Mouse (Mus musculus): ENCODE measurements around the gene Hsp90ab1. TPM values are rescaled to one million over a fixed set of nuclear protein-coding genes. Genes with fewer than 3 reads are reported as not detected.

Hsp90ab1 gene
- total RNA-seq, 2 experiments from 2014 or later = 1,179 to 1,260 TPM

DNA sequence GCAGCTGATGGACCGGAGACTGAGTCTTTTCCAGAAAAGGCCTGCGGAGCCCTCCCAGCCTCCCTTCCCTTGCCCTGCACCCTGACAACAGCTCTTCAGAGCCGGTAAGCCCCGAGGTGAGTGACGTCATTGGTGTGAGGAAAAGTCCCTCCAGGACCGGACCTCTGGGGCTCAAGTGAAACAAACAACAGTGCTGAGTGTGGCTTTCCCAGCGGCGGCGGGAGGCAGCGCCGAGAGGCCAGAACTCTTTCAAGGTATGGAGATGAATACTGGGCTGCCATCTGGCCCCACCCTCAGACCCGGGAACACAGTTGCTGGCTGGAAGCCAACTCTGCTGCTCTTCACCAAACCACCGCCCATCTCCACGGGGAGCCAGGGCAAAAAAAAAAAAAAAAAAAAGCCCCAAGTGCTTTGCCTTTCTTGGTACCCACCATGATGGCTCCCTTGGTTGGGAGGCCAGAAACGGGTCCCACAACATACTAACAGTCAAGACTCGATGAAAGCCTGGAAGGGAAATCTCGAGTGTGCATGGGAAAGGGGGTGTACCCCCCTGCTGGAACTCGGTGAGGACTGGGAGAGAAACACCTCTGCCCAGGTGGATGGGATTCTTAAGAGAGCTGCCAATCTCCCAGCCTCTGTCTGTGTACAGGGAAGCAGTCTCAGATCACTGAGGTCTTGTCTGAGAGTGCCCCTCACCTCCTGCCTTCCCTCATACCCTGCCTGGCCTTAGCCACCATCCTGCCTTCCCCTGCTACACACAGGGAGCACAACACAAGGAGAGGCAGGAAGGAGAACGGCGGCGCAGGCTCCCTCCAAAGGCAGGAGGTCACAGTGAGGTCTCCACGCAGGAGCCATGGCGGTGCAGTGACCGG, 28.8 kb downstream of the Hsp90ab1 start:
- DNase-seq (ENCODE audit: low spot score in 2 of 2) = no peak

DNA sequence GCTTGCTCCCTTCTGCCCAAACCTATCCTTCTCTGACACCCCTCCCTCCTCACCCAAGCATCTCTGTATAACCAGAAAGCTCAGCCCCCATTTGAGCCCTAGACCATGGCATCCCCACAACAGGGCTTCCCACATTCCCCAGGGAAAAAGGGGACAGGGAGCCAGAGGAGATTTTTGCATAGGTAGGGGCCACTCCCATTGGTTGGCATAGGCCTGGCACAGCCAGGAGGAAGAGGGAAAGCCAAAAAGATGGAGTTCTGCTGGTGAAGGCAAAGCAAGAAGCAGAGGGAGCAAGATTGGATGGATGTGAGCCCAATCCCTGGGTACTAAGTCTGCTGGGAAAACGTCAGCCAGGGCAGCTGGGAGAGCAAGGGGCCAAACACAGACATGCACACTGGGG, 30.0 kb downstream of the Hsp90ab1 start:
- DNase-seq (ENCODE audit: low spot score in 2 of 2) = no peak

DNA sequence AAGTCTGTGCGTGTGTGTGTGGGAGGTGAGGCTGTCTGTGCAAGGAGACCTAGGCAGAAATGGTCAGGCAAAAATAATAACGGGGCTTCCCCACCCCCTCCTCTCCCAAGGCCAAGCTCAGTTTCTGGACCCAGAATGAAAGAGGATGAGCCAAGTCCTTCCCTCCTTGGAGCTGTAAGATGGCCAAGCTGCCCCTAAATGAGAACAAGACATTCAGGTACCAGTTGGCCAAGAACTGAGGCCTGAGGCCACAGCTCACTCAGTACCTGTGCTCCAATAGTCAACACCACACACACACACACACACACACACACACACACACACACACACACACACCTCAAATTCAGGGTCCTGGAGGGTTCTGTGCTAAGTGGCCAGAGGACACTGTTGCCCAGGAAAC, 30.4 kb downstream of the Hsp90ab1 start:
- no peak for DNase-seq (ENCODE audit: low spot score in 2 of 2)

DNA sequence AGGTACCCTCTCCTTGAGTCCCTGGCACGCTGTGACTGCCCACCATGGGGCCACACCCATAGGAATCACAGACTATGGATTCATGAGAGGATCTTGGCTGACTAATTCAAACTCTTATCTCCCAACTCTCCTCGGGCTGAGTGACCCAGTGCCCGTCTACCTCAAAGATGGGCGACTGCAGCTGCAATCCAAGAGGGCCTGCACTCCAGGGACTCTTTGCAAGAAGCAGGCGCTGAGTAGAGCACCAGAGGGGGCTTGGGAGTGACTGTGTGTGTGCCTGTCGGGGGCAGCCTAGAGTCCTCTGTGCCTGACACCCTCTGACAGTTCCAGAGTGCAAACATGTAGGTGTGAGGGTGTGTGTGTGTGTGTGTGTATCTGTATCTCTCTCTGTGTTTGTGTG, 30.9 kb downstream of the Hsp90ab1 start:
- no peak for DNase-seq (ENCODE audit: low spot score in 2 of 2)

DNA sequence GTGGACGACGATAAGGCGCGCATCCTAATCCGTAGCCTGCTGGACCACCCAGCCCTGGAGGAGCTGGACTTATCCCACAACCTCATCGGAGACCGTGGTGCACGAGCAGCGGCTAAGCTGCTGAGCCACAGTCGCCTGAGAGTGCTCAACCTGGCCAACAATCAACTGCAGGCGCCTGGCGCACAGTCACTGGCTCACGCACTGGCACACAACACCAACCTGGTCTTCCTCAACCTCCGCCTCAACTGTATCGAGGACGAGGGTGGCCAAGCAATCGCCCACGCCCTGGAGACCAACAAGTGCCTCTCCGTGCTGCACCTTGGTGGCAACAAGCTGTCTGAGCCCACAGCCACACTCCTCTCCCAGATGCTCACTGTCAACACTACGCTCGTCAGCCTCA, 33.4 kb downstream of the Hsp90ab1 start:
- DNase-seq (ENCODE audit: low spot score in 2 of 2) = no peak

DNA sequence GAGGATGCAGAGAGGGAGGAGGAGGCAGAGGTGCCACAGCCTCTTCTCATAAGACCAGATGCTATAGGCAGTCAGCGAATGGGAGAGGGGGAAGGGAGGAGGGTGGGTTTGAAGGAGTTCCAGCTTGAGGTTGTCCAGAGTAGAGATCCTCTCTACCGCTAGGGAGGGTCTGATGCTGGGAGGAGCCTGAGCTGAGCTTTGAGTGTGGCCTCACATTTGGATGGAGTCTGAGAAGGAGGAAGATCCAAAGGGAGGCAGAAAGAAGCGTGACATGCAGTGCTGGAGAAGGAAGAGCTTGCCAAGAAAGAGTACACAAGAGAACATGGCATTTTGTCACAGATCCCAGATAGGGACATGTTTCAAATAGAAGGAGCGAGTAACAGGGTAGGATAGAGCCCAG, 34.7 kb downstream of the Hsp90ab1 start:
- no peak for DNase-seq (ENCODE audit: low spot score in 2 of 2)

DNA sequence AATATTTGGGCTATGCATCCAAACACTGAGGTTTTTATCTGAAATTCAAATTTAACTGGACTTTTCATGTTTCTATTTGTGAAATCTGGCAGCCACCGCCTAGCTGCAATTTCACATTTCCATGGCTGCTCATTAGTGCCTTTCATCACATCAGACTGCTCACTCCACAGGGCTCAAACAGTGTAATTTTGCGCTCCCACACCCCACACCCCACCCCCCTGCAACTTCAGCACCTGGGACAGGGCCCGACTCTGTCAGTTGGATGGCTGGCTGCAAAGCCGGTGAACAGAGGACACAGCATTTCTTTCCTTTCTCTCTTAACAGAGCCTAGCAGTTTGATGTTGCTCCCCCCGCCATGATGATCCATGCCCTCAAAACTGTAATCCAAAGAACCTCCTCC, 36.8 kb downstream of the Hsp90ab1 start:
- no peak for DNase-seq (ENCODE audit: low spot score in 2 of 2)

DNA sequence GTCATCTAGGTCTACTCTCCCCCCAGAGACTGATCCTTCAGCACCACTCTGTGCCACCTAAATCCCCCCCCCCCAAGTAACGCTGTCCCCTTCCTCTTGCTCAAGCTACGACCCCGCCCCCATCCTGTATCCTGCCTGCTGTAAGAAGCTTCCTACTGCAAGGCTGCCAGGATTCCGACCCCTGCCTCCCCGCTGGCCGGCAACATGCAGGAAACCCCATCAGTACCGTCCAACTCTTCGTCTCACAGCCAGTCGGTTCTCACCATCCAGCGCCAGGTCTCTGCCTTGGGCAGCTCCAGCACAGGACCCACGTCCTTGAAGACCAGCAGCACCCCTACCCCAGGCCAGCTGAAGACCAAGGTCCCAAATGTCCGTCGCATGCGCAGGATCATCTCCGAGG, 40.2 kb downstream of the Hsp90ab1 start:
- DNase-seq (ENCODE audit: low spot score in 2 of 2) = no peak

DNA sequence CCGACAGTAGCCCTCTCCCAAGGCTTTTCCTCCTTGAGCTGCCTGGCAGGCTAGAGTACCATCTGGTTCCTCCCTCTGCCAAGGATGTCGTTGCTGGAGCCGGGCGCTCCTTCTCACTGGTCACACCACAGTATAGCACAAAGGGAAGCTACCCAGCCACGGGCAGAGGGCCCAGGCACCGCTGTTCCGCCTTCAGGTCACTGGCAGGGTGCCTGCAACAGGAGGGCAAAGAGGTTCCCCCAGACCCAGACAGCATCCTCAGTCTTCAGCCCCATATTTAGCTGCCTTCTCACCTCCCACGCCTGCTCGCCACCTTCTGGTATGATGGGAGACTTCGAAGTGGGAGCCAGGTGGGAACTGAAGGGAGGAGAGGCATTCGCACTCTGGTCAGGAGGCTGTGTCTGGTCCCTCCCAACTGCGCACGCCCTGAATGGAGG, 42.7 kb downstream of the Hsp90ab1 start:
- DNase-seq (ENCODE audit: low spot score in 2 of 2) = no peak

DNA sequence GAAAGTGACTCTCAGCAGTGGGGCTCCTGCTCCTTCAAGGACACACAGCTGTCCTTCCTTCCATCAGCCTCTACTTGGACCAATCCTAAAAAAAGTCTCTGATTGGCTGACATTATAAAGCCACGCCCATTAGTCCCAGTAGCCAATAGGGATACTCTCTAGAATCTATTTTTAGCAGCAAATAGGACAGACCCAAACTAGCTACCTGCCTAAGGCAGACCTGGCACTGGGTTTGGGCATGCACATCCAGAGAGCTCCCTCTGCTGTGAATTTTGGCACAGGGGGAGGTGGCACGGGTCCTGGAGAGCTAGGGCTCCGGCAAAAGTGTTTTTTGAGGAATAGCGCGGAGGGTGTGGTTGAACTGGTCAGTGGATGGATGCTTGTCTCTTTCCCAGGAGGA, 46.5 kb downstream of the Hsp90ab1 start:
- DNase-seq (ENCODE audit: low spot score in 2 of 2) = no peak

DNA sequence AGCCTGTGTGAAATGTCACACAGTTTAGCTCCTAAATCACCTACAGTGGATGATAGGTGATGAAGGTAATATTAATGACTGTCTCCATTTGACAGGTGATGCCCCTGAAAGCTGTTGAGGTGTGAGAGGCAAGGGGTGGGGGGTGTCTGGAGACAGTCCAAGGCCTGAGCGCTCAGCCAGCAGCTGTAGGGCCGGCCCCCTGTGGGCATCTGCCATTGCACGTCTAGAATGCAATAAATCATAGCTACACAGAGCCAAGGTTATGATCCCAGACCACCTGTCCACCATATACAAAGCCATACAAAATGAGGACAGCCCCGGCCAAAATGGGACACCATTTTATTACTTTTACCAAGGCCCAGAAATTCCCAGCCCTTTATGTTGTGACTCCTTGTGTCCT, 48.1 kb downstream of the Hsp90ab1 start:
- DNase-seq (ENCODE audit: low spot score in 2 of 2) = no peak

DNA sequence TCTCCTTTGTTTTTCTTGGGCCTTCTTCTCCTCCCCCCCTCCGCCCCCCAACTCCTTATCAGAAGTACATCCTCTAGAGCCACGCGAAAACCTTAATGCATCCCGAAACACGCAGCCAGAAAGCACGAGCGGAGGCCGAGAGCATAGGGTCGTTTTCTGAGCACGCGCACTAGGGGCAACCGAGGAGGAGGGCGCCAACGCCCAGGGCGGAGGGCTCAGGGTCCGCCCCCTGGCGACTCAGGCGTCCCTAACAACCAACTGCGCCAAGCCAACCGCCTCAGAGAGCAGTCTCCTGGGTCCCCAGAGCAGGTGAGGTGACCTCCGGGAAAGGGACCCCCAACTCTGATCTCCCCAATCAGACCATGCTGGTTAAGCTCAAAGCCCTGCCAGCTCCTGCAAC, 49.8 kb downstream of the Hsp90ab1 start, which contains the start of gene Tcte1:
Gene Tcte1, plus strand, starts transcription at position 172 of the 400 bp plus-strand sequence.
- DNase-seq (ENCODE audit: low spot score in 2 of 2) = no peak

DNA sequence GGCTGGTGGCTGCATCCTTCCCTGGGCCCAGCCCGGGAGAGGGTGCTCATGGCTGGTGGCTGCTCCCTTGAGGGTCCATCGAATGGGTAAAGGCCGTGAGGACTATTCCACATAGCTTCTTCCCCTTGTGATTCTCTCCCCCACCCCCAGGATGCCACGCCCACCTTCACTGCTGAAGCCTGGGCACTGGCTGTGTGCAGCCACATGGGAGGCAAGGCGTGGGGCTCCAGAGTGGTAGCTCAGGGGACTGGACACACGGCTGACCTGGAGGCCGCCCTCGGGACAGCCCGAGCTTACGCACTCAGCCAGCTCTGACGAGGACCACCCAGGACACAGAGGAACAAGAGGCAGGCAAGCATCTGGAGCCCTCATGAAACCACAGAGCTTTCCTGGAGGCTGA, 52.9 kb downstream of the Hsp90ab1 start:
- DNase-seq (ENCODE audit: low spot score in 2 of 2) = no peak

DNA sequence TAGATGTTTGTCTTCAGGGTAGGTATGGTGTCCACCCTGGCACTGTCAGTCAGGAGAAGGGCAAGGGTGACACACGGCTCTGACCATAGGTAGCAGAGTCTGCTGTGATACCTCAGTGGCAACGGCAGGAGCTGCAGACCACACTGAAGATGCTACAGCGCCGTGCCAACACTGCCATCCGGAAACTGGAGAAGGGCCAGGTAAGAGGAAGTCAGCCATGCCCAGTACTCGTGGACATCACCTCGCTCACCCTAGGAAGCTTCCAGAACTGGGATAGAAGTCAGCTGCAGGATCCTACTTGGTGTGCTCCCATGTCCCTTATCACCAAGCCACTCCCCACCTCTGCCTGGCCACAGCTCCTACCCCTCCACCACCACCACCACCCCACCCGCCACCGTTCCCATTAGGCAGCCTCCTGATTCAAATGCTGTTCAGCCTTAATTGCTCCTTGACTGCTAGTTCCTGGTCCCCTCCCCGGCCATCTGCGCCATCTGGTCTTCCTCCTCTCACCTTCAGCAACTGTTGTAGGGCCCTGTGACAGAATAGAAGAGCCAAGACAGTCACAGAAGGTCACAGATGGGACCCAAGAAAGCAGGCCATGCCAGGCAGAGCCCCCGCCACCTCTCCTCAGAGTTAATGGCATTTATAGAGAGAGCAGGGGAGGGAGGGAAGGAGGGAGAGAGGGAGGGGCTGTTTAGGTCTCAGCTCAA, 54.1 kb downstream of the Hsp90ab1 start:
- DNase-seq (ENCODE audit: low spot score in 2 of 2) = no peak

Other genes with a start within 250 kb of the Hsp90ab1 start
- gene Cdc5l, start 139.5 kb downstream of the Hsp90ab1 start, total RNA-seq (2021) = 10 to 100 TPM; 43.2 to 50.8 TPM
- gene Spats1, start 97.9 kb downstream of the Hsp90ab1 start, total RNA-seq (2021) = under 1 TPM in 1 of 2 experiments, not detected in 1; 0.10 TPM
- gene Aars2, start 66.4 kb downstream of the Hsp90ab1 start, total RNA-seq (2021) = 10 to 100 TPM; 16.0 to 16.5 TPM
- gene Tcte1, start 49.8 kb downstream of the Hsp90ab1 start, total RNA-seq (2021) = not detected
- under 1 TPM; 0.15 to 0.29 TPM for gene Tmem151b, start 23.6 kb downstream of the Hsp90ab1 start, total RNA-seq (2021)
- gene Nfkbie, start 17.6 kb downstream of the Hsp90ab1 start, total RNA-seq (2021) = 1 to 10 TPM; 3.2 TPM
- gene Slc35b2, start 9.4 kb downstream of the Hsp90ab1 start, total RNA-seq (2021) = 10 to 100 TPM; 44.4 to 52.7 TPM
- 100 to 1,000 TPM; 148 to 166 TPM for gene Slc29a1, start 26.3 kb upstream of the Hsp90ab1 start, total RNA-seq (2021)
- gene Mymx, start 28.8 kb upstream of the Hsp90ab1 start, total RNA-seq (2021) = 10 to 100 TPM; 42.8 to 44.3 TPM
- 1 to 10 TPM in 1 of 2 experiments, under 1 TPM in 1; 0.10 to 1.5 TPM for gene Capn11, start 86.1 kb upstream of the Hsp90ab1 start, total RNA-seq (2021)
- gene Mrpl14, start 113.1 kb upstream of the Hsp90ab1 start, total RNA-seq (2021) = 10 to 100 TPM; 83.4 to 92.2 TPM
- gene Tmem63b, start 113.6 kb upstream of the Hsp90ab1 start, total RNA-seq (2021) = 10 to 100 TPM; 48.6 to 56.4 TPM
- gene 1600014C23Rik, start 160.6 kb upstream of the Hsp90ab1 start, total RNA-seq (2021) = not detected

Measured in gastrocnemius, postnatal 4 days (tissue).